Mouse (Mus musculus) cerebellum, postnatal 4 days (tissue): ENCODE data around the gene Cpt1c.

ENCODE experiments used
- DNase-seq, 2 experiments: peaks; one replicate each; pipeline ENCODE4 v3.0.0; 2022; ENCODE audit warnings: low spot score in 2 of 2, mixed read lengths in 1 of 2

Cpt1c gene

GRCm38 (mm10) chr7:44918219-44918618 lies 56.4 kb downstream of the Cpt1c start:
- no peak for DNase-seq

GRCm38 (mm10) chr7:44916881-44917280 lies 57.8 kb downstream of the Cpt1c start:
- DNase-seq, result no peak

- DNase-seq, result no peak
These were observed 58.5 kb downstream of the Cpt1c start for GRCm38 (mm10) chr7:44916191-44916590.

- no peak for DNase-seq
These were observed 59.3 kb downstream of the Cpt1c start for GRCm38 (mm10) chr7:44915314-44915713.

- DNase-seq, result no peak
These were observed 60.3 kb downstream of the Cpt1c start for GRCm38 (mm10) chr7:44914396-44914795.
